ENCODE assay signal across 9 mouse cellular contexts in genomic region chr1:34583821-34584263, GRCm38 (mm10). TPM values are rescaled to one million over a fixed set of nuclear protein-coding genes. Genes with fewer than 3 reads are reported as not detected.
DNase-seq lines count a peak whose midpoint lies in the region; ATAC-seq and TF ChIP-seq lines count a peak whose summit lies in the region.
"Had no signal": no experiment of that assay in that cellular context is flagged by ENCODE, and none has a peak within 500 bp of the region (broad histone marks: within the 10 kb centered on the region; RNA-seq: fewer than 3 reads in every experiment).

No protein-coding gene starts in this region.

- peak; percentile 12 for DNase-seq in lung, embryonic 14.5 days
- no peak for DNase-seq in lung, postnatal 25 days (ENCODE audit: low spot score)
- DNase-seq in cerebellum, postnatal 25 days, result peak; percentile 96 to 99
- peak; percentile 73 to 86 for DNase-seq in layer of hippocampus, postnatal 36 days
- peak; percentile 52 to 60 for DNase-seq in right cerebral cortex, postnatal 36 days (ENCODE audit: low spot score in 2 of 2)
- DNase-seq in thymus, postnatal 10 days (ENCODE audit: low spot score in 2 of 2), result no peak
- DNase-seq in lung, adult 18-20 months, result no peak

- H3K27me3 ChIP-seq in lung, embryonic 14.5 days (ENCODE audit: insufficient read depth, low read length), result peaks cover 15% of the 10 kb centered on the region; the same call in 1 of the 2 replicates
- H3K27me3 ChIP-seq in heart, embryonic 11.5 days (ENCODE audit: control insufficient read depth, insufficient read depth, low read length), result peaks cover 17% of the 10 kb centered on the region

- no peak overlapping the region for H3K4me3 ChIP-seq in lung, embryonic 14.5 days (ENCODE audit: low read depth, low read length)
- H3K4me3 ChIP-seq in heart, embryonic 11.5 days (ENCODE audit: low read depth, low read length), result no peak overlapping the region

- H3K9me3 ChIP-seq in lung, embryonic 14.5 days (ENCODE audit: low read depth, low read length), result no peaks in the 10 kb centered on the region
- no peaks in the 10 kb centered on the region for H3K9me3 ChIP-seq in heart, embryonic 11.5 days (replicated peaks; ENCODE audit: control insufficient read depth, low read length)

- WGBS in lung, embryonic 14.5 days, result 32% methylated on average over 4 of the region's 4 CpGs
- 24% methylated on average over 4 of the region's 4 CpGs for WGBS in heart, embryonic 11.5 days (ENCODE audit: insufficient replicate concordance)

- H3K9ac ChIP-seq in lung, embryonic 14.5 days, result no peak overlapping the region
- H3K9ac ChIP-seq in heart, embryonic 11.5 days (ENCODE audit: low read depth, low read length), result no peak overlapping the region

- no peak overlapping the region for H3K4me2 ChIP-seq in lung, embryonic 14.5 days
- H3K4me2 ChIP-seq in heart, embryonic 11.5 days, result no peak overlapping the region

- no peaks in the 10 kb centered on the region for H3K36me3 ChIP-seq in lung, embryonic 14.5 days (ENCODE audit: insufficient read depth)
- H3K36me3 ChIP-seq in heart, embryonic 11.5 days (ENCODE audit: control insufficient read depth, insufficient read depth, low read length), result no peaks in the 10 kb centered on the region

- no peaks in the 10 kb centered on the region for H3K4me1 ChIP-seq in lung, embryonic 14.5 days (ENCODE audit: insufficient read depth)
- peaks cover 7% of the 10 kb centered on the region for H3K4me1 ChIP-seq in heart, embryonic 11.5 days (ENCODE audit: control insufficient read depth, insufficient read depth, low read length)

- no peak overlapping the region for H3K27ac ChIP-seq in lung, embryonic 14.5 days (ENCODE audit: low read depth)
- H3K27ac ChIP-seq in heart, embryonic 11.5 days (ENCODE audit: low read depth, low read length), result no peak overlapping the region

- TF ChIP-seq CTCF in lung, embryonic 14.5 days (IDR thresholded peaks at IDR 0.05; ENCODE audit: low read depth), result peak; percentile 21; the same call in 1 of the 2 replicates

- ATAC-seq in lung, embryonic 14.5 days (ENCODE audit: insufficient read depth), result no peak
- no peak for ATAC-seq in heart, embryonic 11.5 days (replicated peaks; ENCODE audit: insufficient number of reproducible peaks, low FRiP score, low TSS enrichment)

RNA-seq across cellular contexts. Expression of gene Amer3, which starts 4.4 kb away (rescaled TPM):
- polyA plus RNA-seq in lung, embryonic 14.5 days (2014; fragmentation: Nextera tagmentation; extraction: Ambion mirVana), result 0.11 TPM in 1 of 2 replicates, not detected in the other
- 10 to 100 TPM; 38.8 to 43.3 TPM for total RNA-seq in layer of hippocampus, postnatal 36 days (2021)
- 0.06 TPM in 1 of 2 replicates, not detected in the other for polyA plus RNA-seq in heart, embryonic 11.5 days (2014; fragmentation: Nextera tagmentation; extraction: Ambion mirVana)

RNA-seq across cellular contexts. Expression of gene Prss40, which starts 23.1 kb away (rescaled TPM):
- polyA plus RNA-seq in lung, embryonic 14.5 days (2014; fragmentation: Nextera tagmentation; extraction: Ambion mirVana), result not detected in 2 replicates
- total RNA-seq in layer of hippocampus, postnatal 36 days (2021), result not detected
- not detected in 2 replicates for polyA plus RNA-seq in heart, embryonic 11.5 days (2014; fragmentation: Nextera tagmentation; extraction: Ambion mirVana)
- polyA plus RNA-seq: large intestine, adult 2 months had no signal

RNA-seq across cellular contexts. Expression of gene Cfc1, which starts 48.4 kb away (rescaled TPM):
- 0.24 TPM in 1 of 2 replicates, not detected in the other for polyA plus RNA-seq in lung, embryonic 14.5 days (2014; fragmentation: Nextera tagmentation; extraction: Ambion mirVana)
- total RNA-seq in layer of hippocampus, postnatal 36 days (2021), result not detected
- 0.50 and 1.00 TPM in 2 replicates for polyA plus RNA-seq in heart, embryonic 11.5 days (2014; fragmentation: Nextera tagmentation; extraction: Ambion mirVana)
- polyA plus RNA-seq: large intestine, adult 2 months had no signal

Comparison
In these comparisons a context has a peak if more than half of its experiments do, and no peak if none do; other contexts are left out.
1. DNase-seq: peak in lung, embryonic 14.5 days (single experiment), cerebellum, postnatal 25 days (2 of 2), layer of hippocampus, postnatal 36 days (2 of 2) and right cerebral cortex, postnatal 36 days (2 of 2); none in lung, postnatal 25 days (single experiment), thymus, postnatal 10 days (0 of 2) and lung, adult 18-20 months (0 of 2).